Mouse (Mus musculus) limb, embryonic 10.5 days (tissue): ENCODE results near the gene Pnrc2. TPM values are rescaled to one million over a fixed set of nuclear protein-coding genes. Genes with fewer than 3 reads are reported as not detected.

ENCODE experiments used
- DNase-seq: peaks from one replicate; pipeline ENCODE4 v3.0.0-alpha.2; 2017; ENCODE audit warnings: low spot score
- H3K27ac ChIP-seq: fragments of 300-500 bp; sonication (generic); 2 replicates; pipeline ENCODE4 v1.5.1; 2016; ENCODE audit warnings: mild to moderate bottlenecking
- H3K27me3 ChIP-seq: fragments of 300-500 bp; sonication (generic); 2 replicates; pipeline ENCODE4 v1.6.1; 2016; ENCODE audit warnings: low read depth, mild to moderate bottlenecking; ENCODE audit not compliant: poor library complexity, severe bottlenecking
- H3K36me3 ChIP-seq: fragments of 300-500 bp; sonication (generic); 2 replicates; pipeline ENCODE4 v1.6.1; 2016; ENCODE audit warnings: mild to moderate bottlenecking, moderate library complexity
- H3K4me1 ChIP-seq: fragments of 300-500 bp; sonication (generic); 2 replicates; pipeline ENCODE4 v1.6.1; 2016
- H3K4me3 ChIP-seq: fragments of 300-500 bp; sonication (generic); 2 replicates; pipeline ENCODE4 v1.5.1; 2016; ENCODE audit warnings: mild to moderate bottlenecking, moderate library complexity
- H3K9me3 ChIP-seq: fragments of 300-500 bp; sonication (generic); replicated peaks from 2 replicates; pipeline ENCODE4 v1.6.1; 2016; ENCODE audit warnings: mild to moderate bottlenecking
- WGBS: fragments of 180-500 bp; shearing (Covaris S2); methylation state at CpG from one replicate; pipeline ENCODE4 v1.1.7; 2016; 5-methylcytosine and 5-hydroxymethylcytosine counted together
- polyA plus RNA-seq: library from polyadenylated mRNA; unstranded; fragments of >200 nt; fragmentation: Nextera tagmentation; extraction: Ambion mirVana; gene quantifications from 2 replicates; pipeline ENCODE4 v1.2.1, GENCODE M21; 2016

The Pnrc2 gene
- polyA plus RNA-seq, 1 experiment from 2014 or later = 208 TPM

DNA sequence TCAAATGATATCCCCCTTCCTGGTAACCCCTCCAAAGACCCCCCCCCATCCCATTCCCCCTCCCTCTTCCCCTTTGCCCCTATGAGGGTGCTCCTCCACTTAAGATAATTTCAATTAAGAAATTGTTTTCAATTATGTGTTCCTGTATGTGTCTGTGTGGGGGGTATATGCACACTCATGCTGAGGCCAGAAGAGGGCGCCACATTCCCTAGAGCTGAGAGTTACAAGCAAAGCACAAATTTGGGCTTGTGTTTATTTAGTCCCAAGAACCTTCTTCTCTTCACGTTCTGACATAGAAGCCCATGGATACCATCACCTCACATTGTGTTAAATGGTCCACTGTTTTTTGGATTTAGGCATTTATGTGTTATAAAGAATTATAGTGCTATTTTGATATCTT is 50.4 kb downstream of the Pnrc2 start:
- no peak overlapping the region for H3K4me3 ChIP-seq
- DNase-seq = no peak
- WGBS = 79% methylated on average over 2 of the region's 2 CpGs
- peaks cover 9% of the 10 kb centered on the region for H3K4me1 ChIP-seq
- H3K9me3 ChIP-seq = no peaks in the 10 kb centered on the region
- H3K27ac ChIP-seq = no peak overlapping the region
- H3K36me3 ChIP-seq = no peaks in the 10 kb centered on the region
- no peaks in the 10 kb centered on the region for H3K27me3 ChIP-seq

DNA sequence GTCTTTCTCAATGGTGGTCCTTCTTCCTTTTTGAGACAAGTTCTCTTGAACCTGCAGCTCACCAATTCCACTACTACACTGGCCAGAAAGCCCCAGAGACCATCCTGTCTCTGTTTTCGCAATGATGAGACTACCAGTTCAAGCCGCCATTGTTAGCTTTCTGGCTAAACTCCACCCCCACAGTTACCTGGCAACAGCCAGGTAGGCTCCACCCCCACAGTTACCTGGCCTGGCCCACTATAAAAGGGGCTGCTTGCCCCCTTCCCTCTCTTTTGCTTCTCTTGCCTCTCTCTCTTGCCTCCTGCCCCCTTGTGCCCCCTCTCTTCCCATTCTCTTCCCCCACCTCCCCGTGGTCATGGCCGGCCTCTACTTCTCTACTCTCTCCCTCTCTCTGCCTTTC is 51.9 kb downstream of the Pnrc2 start:
- no peaks in the 10 kb centered on the region for H3K9me3 ChIP-seq
- no peaks in the 10 kb centered on the region for H3K27me3 ChIP-seq
- 89% methylated on average over 4 of the region's 4 CpGs for WGBS
- H3K4me3 ChIP-seq = no peak overlapping the region
- no peak for DNase-seq
- H3K27ac ChIP-seq = no peak overlapping the region
- H3K4me1 ChIP-seq = peaks cover 8% of the 10 kb centered on the region
- no peaks in the 10 kb centered on the region for H3K36me3 ChIP-seq

Other genes with a start within 250 kb of the Pnrc2 start
- gene Ifnlr1, start 187.6 kb downstream of the Pnrc2 start, polyA plus RNA-seq = 0.43 and 0.59 TPM in 2 replicates
- gene Il22ra1, start 145.7 kb downstream of the Pnrc2 start, polyA plus RNA-seq = not detected in 2 replicates
- gene Myom3, start 114.1 kb downstream of the Pnrc2 start, polyA plus RNA-seq = 0.11 and 0.15 TPM in 2 replicates
- gene Srsf10, start 18.1 kb downstream of the Pnrc2 start, polyA plus RNA-seq = 328 and 383 TPM in 2 replicates
- gene Cnr2, start 21.5 kb upstream of the Pnrc2 start, polyA plus RNA-seq = 0.38 and 0.53 TPM in 2 replicates
- gene Fuca1, start 46.9 kb upstream of the Pnrc2 start, polyA plus RNA-seq = 42.5 and 52.3 TPM in 2 replicates
- gene Hmgcl, start 72.6 kb upstream of the Pnrc2 start, polyA plus RNA-seq = 68.4 and 78.9 TPM in 2 replicates
- 38.7 and 39.2 TPM in 2 replicates for gene Gale, start 89.9 kb upstream of the Pnrc2 start, polyA plus RNA-seq
- gene Lypla2, start 98.8 kb upstream of the Pnrc2 start, polyA plus RNA-seq = 199 and 214 TPM in 2 replicates
- gene Pithd1, start 113.4 kb upstream of the Pnrc2 start, polyA plus RNA-seq = 73.2 and 73.6 TPM in 2 replicates
- gene Eloa, start 147.9 kb upstream of the Pnrc2 start, polyA plus RNA-seq = 33.2 and 38.9 TPM in 2 replicates
- 510 and 589 TPM in 2 replicates for gene Rpl11, start 179.6 kb upstream of the Pnrc2 start, polyA plus RNA-seq